Mouse (Mus musculus) kidney, embryonic 16.5 days (tissue): ENCODE measurements around the gene Rgs12. TPM values are rescaled to one million over a fixed set of nuclear protein-coding genes. Genes with fewer than 3 reads are reported as not detected.
A peak's percentile ranks its signal among the peaks of the same experiment; 100 is the strongest.

Source experiments
- ATAC-seq: fragments of 200-750 bp; cut with Nextera tagmentation; 2 replicates; pipeline ENCODE4 v1.8.0; 2017; ENCODE audit warnings: moderate TSS enrichment; ENCODE audit not compliant: low FRiP score, low TSS enrichment
- H3K27ac ChIP-seq: fragments of 300-500 bp; sonication (generic); 2 replicates; pipeline ENCODE4 v1.5.1; 2014; ENCODE audit warnings: low read length
- H3K27me3 ChIP-seq: fragments of 300-500 bp; sonication (generic); 2 replicates; pipeline ENCODE4 v1.6.1; 2014; ENCODE audit warnings: low read length, control low read depth, mixed read lengths; ENCODE audit not compliant: insufficient read depth
- H3K36me3 ChIP-seq: fragments of 300-500 bp; sonication (generic); 2 replicates; pipeline ENCODE4 v1.6.1; 2014; ENCODE audit warnings: low read length, control low read depth, mixed read lengths; ENCODE audit not compliant: insufficient read depth
- H3K4me1 ChIP-seq: fragments of 300-500 bp; sonication (generic); 2 replicates; pipeline ENCODE4 v1.6.1; 2014; ENCODE audit warnings: low read length, control low read depth, mixed read lengths; ENCODE audit not compliant: insufficient read depth
- H3K4me2 ChIP-seq: fragments of 300-500 bp; sonication (generic); replicated peaks from 2 replicates; pipeline ENCODE4 v1.6.1; 2014; ENCODE audit warnings: low read depth, low read length
- H3K4me3 ChIP-seq: fragments of 300-500 bp; sonication (generic); 2 replicates; pipeline ENCODE4 v1.5.1; 2014; ENCODE audit warnings: mild to moderate bottlenecking, low read length
- H3K9ac ChIP-seq: fragments of 300-500 bp; sonication (generic); replicated peaks from 2 replicates; pipeline ENCODE4 v1.6.1; 2014; ENCODE audit warnings: low read length
- H3K9me3 ChIP-seq: fragments of 300-500 bp; sonication (generic); 2 replicates; pipeline ENCODE4 v1.6.1; 2016; ENCODE audit warnings: low read length, control low read depth
- WGBS: fragments of 180-500 bp; shearing (Covaris S2); extraction: QIAGEN DNeasy Blood & Tissue Kit; methylation state at CpG from one replicate; pipeline ENCODE4 v1.1.7; 2014; 5-methylcytosine and 5-hydroxymethylcytosine counted together
- microRNA-seq: library from miRNA; unstranded; fragments of <30 nt; microRNA quantifications from one replicate; pipeline ENCODE4, GENCODE M21; 2016
- polyA plus RNA-seq: library from polyadenylated mRNA; unstranded; fragments of >200 nt; fragmentation: Nextera tagmentation; extraction: Ambion mirVana; gene quantifications from 2 replicates; pipeline ENCODE4 v1.2.1, GENCODE M21; 2015

Rgs12 gene
- polyA plus RNA-seq, 1 experiment from 2014 or later: 32.4 TPM

DNA sequence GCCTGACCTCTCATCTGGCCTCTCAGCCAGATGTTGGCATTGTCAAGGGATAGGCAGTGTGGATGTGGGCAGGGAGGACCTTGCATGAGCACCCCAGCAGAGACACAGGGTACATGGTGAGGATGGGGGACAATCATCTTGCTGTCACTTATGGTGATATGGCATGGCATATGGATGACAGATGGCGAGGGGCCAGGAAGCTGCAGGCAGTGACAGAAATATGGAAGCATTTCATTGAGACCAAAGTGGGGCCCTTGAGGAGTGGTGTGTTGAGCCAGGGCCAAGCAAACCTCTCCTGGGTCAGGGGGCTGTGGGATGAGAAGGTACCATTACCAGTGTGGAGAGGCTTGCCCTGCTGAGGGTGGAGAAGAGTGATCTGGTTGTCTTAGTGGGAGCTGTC, 127.1 kb downstream of the Rgs12 start:
- Histone ChIP-seq H3K4me1 (no peaks in the 10 kb centered on the region), H3K4me2 (no peak overlapping the region), H3K27me3 (no peaks in the 10 kb centered on the region), H3K9ac (no peak overlapping the region), H3K27ac (no peak overlapping the region), H3K9me3 (no peaks in the 10 kb centered on the region), H3K36me3 (no peaks in the 10 kb centered on the region), H3K4me3 (no peak overlapping the region)
- WGBS: 96% methylated on average over 1 of the region's 1 CpGs
- ATAC-seq: no peak

DNA sequence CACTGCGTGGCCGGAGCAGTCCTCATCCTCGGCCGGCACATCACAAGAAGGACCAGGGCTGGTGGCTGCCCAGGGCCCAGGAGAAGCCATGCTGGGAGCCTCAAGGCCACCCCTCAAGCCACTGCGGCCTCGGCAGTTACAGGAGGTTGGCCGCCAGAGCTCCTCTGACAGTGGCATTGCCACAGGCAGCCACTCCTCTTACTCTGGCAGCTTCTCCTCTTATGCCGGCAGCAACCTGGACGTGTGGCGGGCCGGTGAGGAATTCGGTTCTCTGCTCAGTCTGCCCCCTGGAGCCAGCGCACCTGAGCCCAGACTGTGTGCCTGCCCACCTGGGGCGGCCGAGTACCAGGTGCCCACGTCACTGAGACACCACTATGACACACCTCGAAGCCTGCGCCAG, 129.9 kb downstream of the Rgs12 start:
- H3K4me1 ChIP-seq: no peaks in the 10 kb centered on the region
- H3K9ac ChIP-seq: no peak overlapping the region
- no peaks in the 10 kb centered on the region for H3K36me3 ChIP-seq
- WGBS: 42% methylated on average over 18 of the region's 18 CpGs
- no peak overlapping the region for H3K4me2 ChIP-seq
- no peak for ATAC-seq
- H3K4me3 ChIP-seq: no peak overlapping the region
- no peaks in the 10 kb centered on the region for H3K27me3 ChIP-seq
- no peaks in the 10 kb centered on the region for H3K9me3 ChIP-seq
- no peak overlapping the region for H3K27ac ChIP-seq

DNA sequence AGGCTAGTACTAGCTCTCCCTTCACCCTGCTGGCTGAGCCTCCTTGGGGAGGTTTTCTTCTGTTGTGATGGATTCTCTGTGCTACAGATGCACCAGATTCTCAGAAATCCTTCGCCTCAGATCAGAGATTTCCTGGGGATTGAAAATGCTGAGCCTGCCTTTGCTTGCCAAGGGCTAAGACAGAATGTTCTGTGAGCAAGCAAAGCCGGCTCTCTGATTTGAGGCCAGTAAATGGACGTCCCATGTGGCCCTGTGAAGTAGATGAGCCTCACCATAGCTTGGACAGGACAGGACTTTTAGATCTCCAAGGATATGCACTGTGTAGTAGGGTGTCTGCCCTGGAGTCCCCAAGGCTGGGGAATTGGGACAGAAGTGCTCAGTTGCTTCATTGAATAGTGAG, 135.7 kb downstream of the Rgs12 start:
- no peak for ATAC-seq
- no peaks in the 10 kb centered on the region for H3K4me1 ChIP-seq
- 76% methylated on average over 3 of the region's 3 CpGs for WGBS

DNA sequence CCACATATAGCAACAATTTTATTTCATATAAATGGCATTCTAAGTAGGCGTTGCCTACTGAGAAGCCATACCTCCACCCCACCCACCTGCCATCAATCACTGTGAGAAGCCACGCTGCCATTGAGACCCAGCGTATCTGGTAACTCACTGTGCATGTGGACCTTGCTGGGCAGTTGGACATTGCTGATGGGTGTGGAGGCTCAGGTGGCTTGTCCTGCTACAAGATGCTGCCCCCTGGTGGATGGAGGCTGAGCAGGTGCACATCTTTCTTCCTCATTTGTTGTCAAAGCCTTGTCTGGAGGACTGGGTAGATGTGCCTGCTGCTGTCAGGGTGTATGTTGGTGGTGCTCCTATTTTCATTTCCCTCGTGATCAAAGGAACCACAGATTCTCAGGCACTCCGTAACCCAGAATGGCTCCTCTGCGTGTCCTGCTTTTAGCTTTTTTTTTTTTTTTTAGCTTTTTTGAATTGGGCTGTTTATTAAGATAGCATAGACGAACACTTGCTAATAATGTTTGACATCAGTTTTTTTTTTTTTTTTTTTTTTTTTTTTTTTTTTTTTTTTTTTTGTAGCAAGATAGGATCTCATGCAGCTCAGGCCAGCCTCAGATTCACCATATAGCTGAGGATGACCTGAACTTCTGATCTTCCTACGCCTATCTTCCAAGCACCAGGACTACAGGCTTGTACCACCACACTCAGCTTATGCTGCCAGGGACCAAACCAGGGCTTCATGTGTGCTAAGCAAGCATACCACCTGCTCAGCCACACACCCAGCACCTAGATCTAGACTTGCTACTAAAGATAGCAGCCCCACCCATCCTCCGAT, 139.8 kb downstream of the Rgs12 start:
- no peaks in the 10 kb centered on the region for H3K27me3 ChIP-seq
- H3K27ac ChIP-seq: no peak overlapping the region
- 59% methylated on average over 9 of the region's 9 CpGs for WGBS
- ATAC-seq: no peak
- no peak overlapping the region for H3K4me2 ChIP-seq
- peaks cover 22% of the 10 kb centered on the region for H3K36me3 ChIP-seq
- no peaks in the 10 kb centered on the region for H3K9me3 ChIP-seq
- no peak overlapping the region for H3K4me3 ChIP-seq
- no peak overlapping the region for H3K9ac ChIP-seq
- H3K4me1 ChIP-seq: no peaks in the 10 kb centered on the region

More for the DNA sequence above, 135.7 kb downstream of the Rgs12 start:
- H3K27ac ChIP-seq: no peak overlapping the region
- H3K4me3 ChIP-seq: no peak overlapping the region
- no peak overlapping the region for H3K4me2 ChIP-seq
- no peaks in the 10 kb centered on the region for H3K27me3 ChIP-seq
- no peaks in the 10 kb centered on the region for H3K9me3 ChIP-seq
- no peaks in the 10 kb centered on the region for H3K36me3 ChIP-seq
- no peak overlapping the region for H3K9ac ChIP-seq

Small RNA genes lying within 50 kb of the gene (microRNA-seq; reads per million reads assigned to microRNA genes)
- gene Mir3097: 4.7 reads per million, percentile 21 among the genes with 10 or more reads in this experiment

Other genes starting within 250 kb of the Rgs12 start
- gene Htt, start 187.7 kb upstream of the Rgs12 start, polyA plus RNA-seq: 11.1 and 13.9 TPM in 2 replicates
- gene Msantd1, start 41.4 kb upstream of the Rgs12 start, polyA plus RNA-seq: 0.27 and 0.95 TPM in 2 replicates
- gene Hgfac, start 92.1 kb downstream of the Rgs12 start, polyA plus RNA-seq: 2.6 and 4.8 TPM in 2 replicates
- 1.0 and 1.3 TPM in 2 replicates for gene Dok7, start 107.3 kb downstream of the Rgs12 start, polyA plus RNA-seq
- gene Lrpap1, start 156.3 kb downstream of the Rgs12 start, polyA plus RNA-seq: 252 and 271 TPM in 2 replicates